Mouse (Mus musculus) limb, embryonic 13.5 days (tissue): ENCODE data around the gene Cox8a. TPM values are rescaled to one million over a fixed set of nuclear protein-coding genes. Genes with fewer than 3 reads are reported as not detected.
A peak's percentile ranks its signal among the peaks of the same experiment; 100 is the strongest.

Experiments
- ATAC-seq: fragments of 200-750 bp; cut with Nextera tagmentation; 2 replicates; pipeline ENCODE4 v1.8.0; 2017; ENCODE audit warnings: low read depth, moderate number of reproducible peaks, moderate TSS enrichment; ENCODE audit not compliant: low FRiP score
- H3K27ac ChIP-seq: fragments of 300-500 bp; sonication (generic); 2 replicates; pipeline ENCODE4 v1.5.1; 2015; ENCODE audit warnings: inconsistent platforms, mild to moderate bottlenecking, moderate library complexity
- H3K27me3 ChIP-seq: fragments of 300-500 bp; sonication (generic); 2 replicates; pipeline ENCODE4 v1.6.1; 2015; ENCODE audit warnings: mild to moderate bottlenecking, inconsistent platforms
- H3K36me3 ChIP-seq: fragments of 300-500 bp; sonication (generic); 2 replicates; pipeline ENCODE4 v1.6.1; 2015; ENCODE audit warnings: inconsistent platforms, mild to moderate bottlenecking, moderate library complexity
- H3K4me1 ChIP-seq: fragments of 300-500 bp; sonication (generic); 2 replicates; pipeline ENCODE4 v1.6.1; 2015; ENCODE audit warnings: inconsistent platforms
- H3K4me2 ChIP-seq: fragments of 300-500 bp; sonication (generic); replicated peaks from 2 replicates; pipeline ENCODE4 v1.6.1; 2015; ENCODE audit warnings: inconsistent platforms, mild to moderate bottlenecking, moderate library complexity
- H3K4me3 ChIP-seq: fragments of 300-500 bp; sonication (generic); 2 replicates; pipeline ENCODE4 v1.5.1; 2015; ENCODE audit warnings: moderate library complexity, mild to moderate bottlenecking, inconsistent platforms
- H3K9ac ChIP-seq: fragments of 300-500 bp; sonication (generic); 2 replicates; pipeline ENCODE4 v1.6.1; 2015; ENCODE audit warnings: mild to moderate bottlenecking, inconsistent platforms
- H3K9me3 ChIP-seq: fragments of 300-500 bp; sonication (generic); 2 replicates; pipeline ENCODE4 v1.6.1; 2016; ENCODE audit warnings: inconsistent platforms
- WGBS: fragments of 180-500 bp; shearing (Covaris S2); methylation state at CpG from one replicate; pipeline ENCODE4 v1.1.7; 2015; 5-methylcytosine and 5-hydroxymethylcytosine counted together
- polyA plus RNA-seq: library from polyadenylated mRNA; unstranded; fragments of >200 nt; fragmentation: Nextera tagmentation; extraction: Ambion mirVana; gene quantifications from 2 replicates; pipeline ENCODE4 v1.2.1, GENCODE M21; 2015

The Cox8a gene
- polyA plus RNA-seq, 1 experiment from 2014 or later = 734 TPM

GRCm38 (mm10) chr19:7181496-7181895 is 35.9 kb downstream of the Cox8a start:
- no peak overlapping the region for H3K27ac ChIP-seq
- no peaks in the 10 kb centered on the region for H3K36me3 ChIP-seq
- H3K9me3 ChIP-seq = no peaks in the 10 kb centered on the region
- ATAC-seq = no peak
- no peak overlapping the region for H3K9ac ChIP-seq
- peaks cover 75% of the 10 kb centered on the region for H3K4me1 ChIP-seq
- H3K4me2 ChIP-seq = no peak overlapping the region; the same call in 1 of the 2 replicates
- no peak overlapping the region for H3K4me3 ChIP-seq
- H3K27me3 ChIP-seq = peaks cover 49% of the 10 kb centered on the region
- WGBS = 58% methylated on average over 7 of the region's 7 CpGs

- H3K4me3 ChIP-seq = no peak overlapping the region
- no peak overlapping the region for H3K9ac ChIP-seq
- no peak overlapping the region for H3K27ac ChIP-seq
- no peak for ATAC-seq
- 78% methylated on average over 8 of the region's 8 CpGs for WGBS
- H3K4me2 ChIP-seq = no peak overlapping the region
- H3K4me1 ChIP-seq = peaks cover 75% of the 10 kb centered on the region
- peaks cover 43% of the 10 kb centered on the region for H3K27me3 ChIP-seq
- H3K36me3 ChIP-seq = no peaks in the 10 kb centered on the region
- H3K9me3 ChIP-seq = no peaks in the 10 kb centered on the region
Measured at GRCm38 (mm10) chr19:7180756-7181405, 36.5 kb downstream of the Cox8a start.

- Histone ChIP-seq H3K9me3 (no peaks in the 10 kb centered on the region), H3K27ac (no peak overlapping the region), H3K4me3 (no peak overlapping the region), H3K27me3 (peaks cover 28% of the 10 kb centered on the region), H3K36me3 (no peaks in the 10 kb centered on the region), H3K9ac (no peak overlapping the region), H3K4me1 (peaks cover 74% of the 10 kb centered on the region), H3K4me2 (no peak overlapping the region)
- no peak for ATAC-seq
- 31% methylated on average over 3 of the region's 3 CpGs for WGBS
Measured at GRCm38 (mm10) chr19:7178841-7179452, 38.5 kb downstream of the Cox8a start.

- no peak overlapping the region for H3K27ac ChIP-seq
- no peak overlapping the region for H3K4me3 ChIP-seq
- no peak overlapping the region for H3K9ac ChIP-seq
- peaks cover 19% of the 10 kb centered on the region; the same call in 1 of the 2 replicates for H3K27me3 ChIP-seq
- H3K9me3 ChIP-seq = no peaks in the 10 kb centered on the region
- WGBS = 47% methylated on average over 13 of the region's 13 CpGs
- H3K4me2 ChIP-seq = no peak overlapping the region
- no peak for ATAC-seq
- H3K4me1 ChIP-seq = peaks cover 74% of the 10 kb centered on the region
- no peaks in the 10 kb centered on the region for H3K36me3 ChIP-seq
Measured at GRCm38 (mm10) chr19:7177804-7178511, 39.5 kb downstream of the Cox8a start.

GRCm38 (mm10) chr19:7176041-7176696 is 41.2 kb downstream of the Cox8a start:
- no peaks in the 10 kb centered on the region for H3K36me3 ChIP-seq
- H3K9ac ChIP-seq = 0 out of 2 replicates have a peak overlapping the region, but pooled peaks have one; percentile 36
- H3K27me3 ChIP-seq = peaks cover 19% of the 10 kb centered on the region; the same call in 1 of the 2 replicates
- H3K4me1 ChIP-seq = peaks cover 76% of the 10 kb centered on the region
- H3K27ac ChIP-seq = no peak overlapping the region
- no peak for ATAC-seq
- no peaks in the 10 kb centered on the region for H3K9me3 ChIP-seq
- 6% methylated on average over 11 of the region's 11 CpGs for WGBS
- no peak overlapping the region for H3K4me3 ChIP-seq
- H3K4me2 ChIP-seq = 0 out of 2 replicates have a peak overlapping the region, but pooled peaks have one; percentile 16

- Histone ChIP-seq H3K9me3 (no peaks in the 10 kb centered on the region), H3K9ac (no peak overlapping the region), H3K4me3 (no peak overlapping the region), H3K27ac (peak overlapping the region; percentile 39), H3K27me3 (peaks cover 25% of the 10 kb centered on the region), H3K36me3 (no peaks in the 10 kb centered on the region), H3K4me1 (peaks cover 51% of the 10 kb centered on the region), H3K4me2 (peak overlapping the region; percentile 21)
- peak; percentile 83 for ATAC-seq
- 8% methylated on average over 12 of the region's 13 CpGs for WGBS
Measured at GRCm38 (mm10) chr19:7172051-7172866, 45.2 kb downstream of the Cox8a start.

- H3K4me2 ChIP-seq = no peak overlapping the region
- H3K36me3 ChIP-seq = no peaks in the 10 kb centered on the region
- peaks cover 53% of the 10 kb centered on the region for H3K4me1 ChIP-seq
- WGBS = 12% methylated on average over 8 of the region's 8 CpGs
- no peak overlapping the region for H3K4me3 ChIP-seq
- no peak for ATAC-seq
- H3K27me3 ChIP-seq = peaks cover 33% of the 10 kb centered on the region
- no peaks in the 10 kb centered on the region for H3K9me3 ChIP-seq
- H3K27ac ChIP-seq = no peak overlapping the region
- H3K9ac ChIP-seq = no peak overlapping the region
Measured at GRCm38 (mm10) chr19:7171447-7171846, 46.0 kb downstream of the Cox8a start.

- peaks cover 52% of the 10 kb centered on the region for H3K4me1 ChIP-seq
- no peak overlapping the region for H3K27ac ChIP-seq
- 56% methylated on average over 6 of the region's 6 CpGs for WGBS
- no peak overlapping the region for H3K9ac ChIP-seq
- H3K9me3 ChIP-seq = no peaks in the 10 kb centered on the region
- H3K4me2 ChIP-seq = no peak overlapping the region
- H3K4me3 ChIP-seq = no peak overlapping the region
- ATAC-seq = no peak
- H3K27me3 ChIP-seq = peaks cover 38% of the 10 kb centered on the region
- H3K36me3 ChIP-seq = no peaks in the 10 kb centered on the region
Measured at GRCm38 (mm10) chr19:7170916-7171315, 46.5 kb downstream of the Cox8a start.

- Histone ChIP-seq H3K4me1 (peaks cover 53% of the 10 kb centered on the region), H3K4me2 (no peak overlapping the region), H3K4me3 (no peak overlapping the region), H3K27me3 (peaks cover 57% of the 10 kb centered on the region), H3K36me3 (no peaks in the 10 kb centered on the region), H3K9me3 (no peaks in the 10 kb centered on the region), H3K27ac (no peak overlapping the region), H3K9ac (no peak overlapping the region)
- WGBS = 44% methylated on average over 2 of the region's 2 CpGs
- no peak for ATAC-seq
Measured at GRCm38 (mm10) chr19:7168423-7168822, 49.0 kb downstream of the Cox8a start.

- Histone ChIP-seq H3K9ac (no peak overlapping the region), H3K4me2 (peak overlapping the region; percentile 98; the same call in 1 of the 2 replicates), H3K4me3 (peak overlapping the region; percentile 81; the same call in 1 of the 2 replicates), H3K4me1 (peaks cover 43% of the 10 kb centered on the region), H3K36me3 (no peaks in the 10 kb centered on the region), H3K9me3 (no peaks in the 10 kb centered on the region), H3K27me3 (peaks cover 69% of the 10 kb centered on the region), H3K27ac (no peak overlapping the region)
- 12% methylated on average over 6 of the region's 6 CpGs for WGBS
- no peak for ATAC-seq
Measured at GRCm38 (mm10) chr19:7166767-7167166, 50.6 kb downstream of the Cox8a start.

GRCm38 (mm10) chr19:7166200-7166711 is 51.2 kb downstream of the Cox8a start:
- 1% methylated on average over 15 of the region's 15 CpGs for WGBS
- ATAC-seq = no peak
- Histone ChIP-seq H3K4me1 (peaks cover 38% of the 10 kb centered on the region), H3K9me3 (no peaks in the 10 kb centered on the region), H3K27ac (no peak overlapping the region), H3K27me3 (peaks cover 73% of the 10 kb centered on the region), H3K36me3 (no peaks in the 10 kb centered on the region), H3K4me2 (peak overlapping the region; percentile 98), H3K9ac (peak overlapping the region; percentile 84), H3K4me3 (peak overlapping the region; percentile 81)
